In genomic region chr6:134220209-134220777, GRCm38 (mm10) we compare ENCODE assay signal across 8 mouse cellular contexts.
DNase-seq lines count a peak whose midpoint lies in the region; ATAC-seq and TF ChIP-seq lines count a peak whose summit lies in the region.

No protein-coding gene starts in this region.

- TF ChIP-seq POLR2A in cortical plate, adult 2 months (IDR thresholded peaks at IDR 0.05; ENCODE audit: extremely low read depth, insufficient read depth, low read length), result no peak

- H3K9ac ChIP-seq in heart, embryonic 14.5 days (ENCODE audit: low read length), result 0 out of 2 replicates have a peak overlapping the region, but pooled peaks have one; percentile 11
- H3K9ac ChIP-seq in liver, embryonic 16.5 days (ENCODE audit: low read depth, low read length), result no peak overlapping the region

- H3K4me1 ChIP-seq in heart, embryonic 14.5 days (ENCODE audit: control insufficient read depth in 2 of 2, insufficient read depth in 2 of 2, low read length in 2 of 2), result peaks cover 15 to 38% of the 10 kb centered on the region in 2 experiments
- peaks cover 4% of the 10 kb centered on the region; the same call in 1 of the 2 replicates for H3K4me1 ChIP-seq in cortical plate, adult 2 months (ENCODE audit: control insufficient read depth, insufficient read depth, low read length)
- H3K4me1 ChIP-seq in liver, embryonic 16.5 days (ENCODE audit: control insufficient read depth, low read depth, low read length), result no peaks in the 10 kb centered on the region; the same call in 1 of the 2 replicates

- ATAC-seq in heart, embryonic 14.5 days (ENCODE audit: insufficient number of reproducible peaks, insufficient read depth, low FRiP score, low read depth), result no peak
- peak; percentile 35 for ATAC-seq in liver, embryonic 16.5 days (ENCODE audit: low read depth)

- no peaks in the 10 kb centered on the region for H3K27me3 ChIP-seq in heart, embryonic 14.5 days (ENCODE audit: control insufficient read depth, insufficient read depth, low read length)
- no peaks in the 10 kb centered on the region for H3K27me3 ChIP-seq in liver, embryonic 16.5 days (ENCODE audit: control insufficient read depth, insufficient read depth, low read depth, low read length)

- peaks cover 21% of the 10 kb centered on the region for H3K36me3 ChIP-seq in heart, embryonic 14.5 days (ENCODE audit: control insufficient read depth, insufficient read depth, low read length)
- no peaks in the 10 kb centered on the region for H3K36me3 ChIP-seq in liver, embryonic 16.5 days (ENCODE audit: control insufficient read depth, insufficient read depth)

- no peak for TF ChIP-seq CTCF in cortical plate, adult 2 months (IDR thresholded peaks at IDR 0.05; ENCODE audit: extremely low read depth, insufficient read depth, low read length)

- DNase-seq in heart, adult 9 months (ENCODE audit: low spot score in 2 of 2), result no peak
- peak; percentile 92 for DNase-seq in A20 (ENCODE audit: low read depth, low spot score)
- DNase-seq in cerebellum, postnatal 4 days (ENCODE audit: low spot score in 2 of 2), result no peak
- no peak for DNase-seq in urinary bladder, postnatal 25 days (ENCODE audit: low spot score)
- DNase-seq in left cerebral cortex, adult 11 months (ENCODE audit: low spot score), result no peak

- 52% methylated on average over 13 of the region's 13 CpGs for WGBS in heart, embryonic 14.5 days
- WGBS in liver, embryonic 16.5 days (ENCODE audit: insufficient replicate concordance), result 52% methylated on average over 13 of the region's 13 CpGs

- no peak overlapping the region for H3K4me3 ChIP-seq in heart, embryonic 14.5 days (ENCODE audit: control insufficient read depth in 1 of 2, insufficient read depth in 1 of 2, low read depth in 1 of 2, low read length in 2 of 2)
- H3K4me3 ChIP-seq in cortical plate, adult 2 months (ENCODE audit: insufficient read depth, low read length), result no peak overlapping the region
- H3K4me3 ChIP-seq in liver, embryonic 16.5 days (ENCODE audit: low read depth, low read length), result no peak overlapping the region

- no peaks in the 10 kb centered on the region for H3K9me3 ChIP-seq in heart, embryonic 14.5 days (ENCODE audit: control insufficient read depth, low read length)
- H3K9me3 ChIP-seq in liver, embryonic 16.5 days (replicated peaks; ENCODE audit: control insufficient read depth, low read length), result no peaks in the 10 kb centered on the region

- peak overlapping the region; percentile 1 to 27; a peak in 2 of 4 replicates for H3K27ac ChIP-seq in heart, embryonic 14.5 days (replicated peaks in 1 of 2; ENCODE audit: control insufficient read depth in 1 of 2, insufficient read depth in 1 of 2, low read depth in 2 of 2, low read length in 2 of 2)
- H3K27ac ChIP-seq in cortical plate, adult 2 months (ENCODE audit: insufficient read depth, low read length), result peak overlapping the region; percentile 55
- no peak overlapping the region for H3K27ac ChIP-seq in liver, embryonic 16.5 days (ENCODE audit: low read length)

- H3K4me2 ChIP-seq in heart, embryonic 14.5 days (ENCODE audit: low read length), result peak overlapping the region; percentile 18; the same call in 1 of the 2 replicates
- peak overlapping the region; percentile 35 for H3K4me2 ChIP-seq in liver, embryonic 16.5 days (ENCODE audit: low read depth, low read length)
